Mouse (Mus musculus): ENCODE measurements around the gene Gm20850. TPM values are rescaled to one million over a fixed set of nuclear protein-coding genes. Genes with fewer than 3 reads are reported as not detected.
"Not testable (repeated sequence)": the region's sequence is repeated elsewhere in the genome, so short reads cannot be mapped to it uniquely, and the experiment has no call there.

The Gm20850 gene
- not detected in 2 replicates for polyA plus RNA-seq (2015; fragmentation: Nextera tagmentation; extraction: Ambion mirVana)

GRCm38 (mm10) chrY:75715022-75715421 lies at the start of gene Gm20850:
Gene Gm20850, plus strand, starts transcription at chrY:75715322.
- not testable (repeated sequence) for H3K9ac ChIP-seq; ATAC-seq (replicated peaks); H3K9me3 ChIP-seq; H3K4me2 ChIP-seq; H3K4me1 ChIP-seq; H3K36me3 ChIP-seq (replicated peaks); H3K4me3 ChIP-seq; H3K27me3 ChIP-seq (replicated peaks); H3K27ac ChIP-seq
- no CpG with 5 or more reads among the region's 6 CpGs for WGBS
